Mouse (Mus musculus): Measurements from ENCODE around the gene Gpr84. TPM values are rescaled to one million over a fixed set of nuclear protein-coding genes. Genes with fewer than 3 reads are reported as not detected.

Gpr84 gene
- polyA plus RNA-seq, 1 experiment from 2014 or later, result 0.24 TPM

- Histone ChIP-seq H3K4me3 (replicated peaks; ENCODE audit: low read length) (no peak overlapping the region), H3K9ac (replicated peaks; ENCODE audit: low read depth, low read length) (no peak overlapping the region), H3K4me2 (ENCODE audit: low read length) (no peak overlapping the region), H3K9me3 (ENCODE audit: control insufficient read depth, low read length) (no peaks in the 10 kb centered on the region), H3K4me1 (replicated peaks; ENCODE audit: control insufficient read depth, insufficient read depth, low read length) (peaks cover 52% of the 10 kb centered on the region), H3K27me3 (replicated peaks; ENCODE audit: control insufficient read depth, insufficient read depth, low read length) (no peaks in the 10 kb centered on the region), H3K27ac (ENCODE audit: low read length) (peak overlapping the region; percentile 97), H3K36me3 (ENCODE audit: control insufficient read depth, insufficient read depth) (peaks cover under 1% of the 10 kb centered on the region; the same call in 1 of the 2 replicates)
- peak; percentile 26; the same call in 1 of the 2 replicates for ATAC-seq
- WGBS, result 47% methylated on average over 3 of the region's 3 CpGs
Measured at GRCm38 (mm10) chr15:103298026-103298425, 12.4 kb downstream of the Gpr84 start.

DNA sequence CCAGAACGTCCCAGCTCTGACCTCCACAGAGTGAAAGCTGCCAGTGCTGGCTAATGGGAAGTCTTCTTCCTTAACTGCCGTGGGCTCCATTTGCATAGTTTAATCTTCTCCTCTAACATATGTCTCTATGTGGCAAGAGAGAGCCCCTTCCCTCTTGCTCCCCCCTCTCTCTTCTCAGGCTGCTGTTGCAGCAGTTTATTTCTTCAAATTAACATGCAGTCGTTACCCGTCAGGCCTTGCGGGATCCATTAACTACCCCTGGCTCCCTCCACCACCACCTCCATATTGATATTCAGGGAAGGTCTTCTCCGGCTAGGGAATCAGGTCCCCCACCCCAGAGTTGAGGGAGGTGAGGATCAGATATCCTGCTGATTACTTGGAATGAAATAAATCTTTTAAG lies 13.1 kb downstream of the Gpr84 start:
- H3K4me1 ChIP-seq (replicated peaks; ENCODE audit: control insufficient read depth, insufficient read depth, low read length), result peaks cover 52% of the 10 kb centered on the region
- H3K9ac ChIP-seq (replicated peaks; ENCODE audit: low read depth, low read length), result no peak overlapping the region
- H3K9me3 ChIP-seq (ENCODE audit: control insufficient read depth, low read length), result no peaks in the 10 kb centered on the region
- peak overlapping the region; percentile 97 for H3K27ac ChIP-seq (ENCODE audit: low read length)
- peak; percentile 2; the same call in 1 of the 2 replicates for ATAC-seq
- peaks cover 8% of the 10 kb centered on the region for H3K36me3 ChIP-seq (ENCODE audit: control insufficient read depth, insufficient read depth)
- H3K4me2 ChIP-seq (ENCODE audit: low read length), result no peak overlapping the region
- 27% methylated on average over 6 of the region's 6 CpGs for WGBS
- no peak overlapping the region for H3K4me3 ChIP-seq (replicated peaks; ENCODE audit: low read length)
- no peaks in the 10 kb centered on the region for H3K27me3 ChIP-seq (replicated peaks; ENCODE audit: control insufficient read depth, insufficient read depth, low read length)

DNA sequence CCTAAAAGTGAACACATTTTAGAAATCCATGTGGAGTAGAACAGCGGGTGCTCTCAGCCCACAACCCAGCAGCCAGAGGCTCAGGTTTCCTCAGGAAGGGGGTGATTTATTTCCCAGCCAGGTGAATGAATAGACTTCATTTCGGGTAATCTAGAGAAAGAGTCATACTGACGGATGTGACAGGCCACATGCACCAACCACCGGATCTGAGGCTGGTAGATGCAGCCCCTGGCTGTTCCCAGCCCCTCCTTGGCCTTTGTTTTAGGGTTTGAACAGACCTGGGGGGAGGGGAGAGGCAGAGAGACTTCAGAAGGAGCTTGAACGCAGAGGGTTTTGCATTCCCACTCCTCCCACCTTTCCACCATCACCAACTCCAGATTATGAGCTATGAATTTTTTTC lies 14.6 kb downstream of the Gpr84 start:
- WGBS, result 6% methylated on average over 5 of the region's 5 CpGs
- peaks cover 15% of the 10 kb centered on the region for H3K36me3 ChIP-seq (ENCODE audit: control insufficient read depth, insufficient read depth)
- ATAC-seq, result no peak

GRCm38 (mm10) chr15:103294649-103295048 lies 15.8 kb downstream of the Gpr84 start:
- peaks cover 28% of the 10 kb centered on the region for H3K4me1 ChIP-seq (replicated peaks; ENCODE audit: control insufficient read depth, insufficient read depth, low read length)
- no peak for ATAC-seq
- H3K4me2 ChIP-seq (ENCODE audit: low read length), result no peak overlapping the region
- no peak overlapping the region for H3K9ac ChIP-seq (replicated peaks; ENCODE audit: low read depth, low read length)
- H3K9me3 ChIP-seq (ENCODE audit: control insufficient read depth, low read length), result no peaks in the 10 kb centered on the region
- no peak overlapping the region for H3K27ac ChIP-seq (ENCODE audit: low read length)
- no peaks in the 10 kb centered on the region for H3K27me3 ChIP-seq (replicated peaks; ENCODE audit: control insufficient read depth, insufficient read depth, low read length)
- no peak overlapping the region for H3K4me3 ChIP-seq (replicated peaks; ENCODE audit: low read length)
- peaks cover 15% of the 10 kb centered on the region for H3K36me3 ChIP-seq (ENCODE audit: control insufficient read depth, insufficient read depth)
- 82% methylated on average over 2 of the region's 2 CpGs for WGBS

More for the DNA sequence above, 14.6 kb downstream of the Gpr84 start:
- Histone ChIP-seq H3K27ac (ENCODE audit: low read length) (no peak overlapping the region), H3K9ac (replicated peaks; ENCODE audit: low read depth, low read length) (no peak overlapping the region), H3K4me3 (replicated peaks; ENCODE audit: low read length) (no peak overlapping the region), H3K4me2 (ENCODE audit: low read length) (no peak overlapping the region), H3K27me3 (replicated peaks; ENCODE audit: control insufficient read depth, insufficient read depth, low read length) (no peaks in the 10 kb centered on the region), H3K4me1 (replicated peaks; ENCODE audit: control insufficient read depth, insufficient read depth, low read length) (peaks cover 40% of the 10 kb centered on the region), H3K9me3 (ENCODE audit: control insufficient read depth, low read length) (no peaks in the 10 kb centered on the region)

GRCm38 (mm10) chr15:103293375-103293774 lies 17.0 kb downstream of the Gpr84 start:
- Histone ChIP-seq H3K36me3 (ENCODE audit: control insufficient read depth, insufficient read depth) (peaks cover 15% of the 10 kb centered on the region), H3K27me3 (replicated peaks; ENCODE audit: control insufficient read depth, insufficient read depth, low read length) (no peaks in the 10 kb centered on the region), H3K9me3 (ENCODE audit: control insufficient read depth, low read length) (no peaks in the 10 kb centered on the region), H3K9ac (replicated peaks; ENCODE audit: low read depth, low read length) (no peak overlapping the region), H3K4me2 (ENCODE audit: low read length) (no peak overlapping the region), H3K27ac (ENCODE audit: low read length) (no peak overlapping the region), H3K4me1 (replicated peaks; ENCODE audit: control insufficient read depth, insufficient read depth, low read length) (peaks cover 15% of the 10 kb centered on the region), H3K4me3 (replicated peaks; ENCODE audit: low read length) (no peak overlapping the region)
- WGBS, result 100% methylated on average over 2 of the region's 2 CpGs
- no peak for ATAC-seq

DNA sequence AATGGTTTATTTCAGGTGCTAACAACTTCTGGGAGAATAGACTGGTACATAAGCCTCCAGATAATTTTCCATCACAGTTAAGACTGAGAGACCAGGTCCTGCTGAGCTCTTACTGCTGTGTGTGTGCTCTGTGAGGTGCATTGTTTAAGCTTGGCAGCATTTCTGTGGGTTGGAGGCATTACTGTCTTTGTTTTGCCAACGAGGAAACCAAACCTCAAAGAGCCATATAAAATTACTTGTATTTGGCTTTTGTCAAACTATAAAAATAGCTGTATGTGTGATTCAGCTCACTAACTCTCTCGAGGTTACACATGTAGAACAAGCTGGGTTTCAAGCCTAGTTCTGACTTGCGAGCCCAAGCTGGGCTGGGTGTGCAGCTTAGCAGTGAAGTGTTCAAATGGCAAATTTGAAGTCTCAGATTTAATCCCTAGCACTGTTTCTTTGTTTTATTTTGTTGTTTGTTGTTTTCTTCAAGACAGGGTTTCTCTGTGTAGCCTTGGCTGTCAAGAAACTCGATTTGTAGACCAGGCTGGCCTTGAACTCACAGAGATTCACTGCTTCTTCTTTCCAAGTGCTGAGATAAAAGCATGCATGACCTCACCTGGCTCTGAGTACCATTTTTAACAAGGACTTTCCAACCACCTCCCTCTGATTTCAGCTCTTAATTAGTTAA lies 17.6 kb downstream of the Gpr84 start:
- 60% methylated on average over 4 of the region's 4 CpGs for WGBS
- H3K9ac ChIP-seq (replicated peaks; ENCODE audit: low read depth, low read length), result no peak overlapping the region
- H3K36me3 ChIP-seq (ENCODE audit: control insufficient read depth, insufficient read depth), result peaks cover 15% of the 10 kb centered on the region
- H3K9me3 ChIP-seq (ENCODE audit: control insufficient read depth, low read length), result no peaks in the 10 kb centered on the region
- peaks cover 9% of the 10 kb centered on the region for H3K4me1 ChIP-seq (replicated peaks; ENCODE audit: control insufficient read depth, insufficient read depth, low read length)
- ATAC-seq, result no peak
- H3K4me3 ChIP-seq (replicated peaks; ENCODE audit: low read length), result no peak overlapping the region
- H3K27ac ChIP-seq (ENCODE audit: low read length), result no peak overlapping the region
- H3K27me3 ChIP-seq (replicated peaks; ENCODE audit: control insufficient read depth, insufficient read depth, low read length), result no peaks in the 10 kb centered on the region
- H3K4me2 ChIP-seq (ENCODE audit: low read length), result no peak overlapping the region

DNA sequence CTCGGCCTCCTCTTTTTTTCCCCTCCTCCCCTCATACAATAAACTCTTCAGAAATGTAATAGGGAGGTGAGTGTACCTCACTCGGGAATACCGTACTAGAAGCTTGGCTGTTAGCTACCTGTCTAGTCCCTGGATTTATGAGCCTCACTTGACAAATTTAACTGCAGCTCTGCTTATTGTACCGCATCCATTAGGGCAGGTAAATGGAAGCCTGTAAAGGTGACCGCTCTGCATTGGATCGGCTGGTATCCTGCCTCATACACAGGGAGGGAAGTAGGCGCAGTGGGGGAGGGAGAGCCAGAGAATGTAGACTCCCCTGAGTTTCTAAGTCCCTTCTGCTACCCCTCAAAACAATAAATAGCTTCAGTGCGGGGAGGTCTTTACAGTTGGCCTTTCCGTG lies 19.6 kb downstream of the Gpr84 start:
- Histone ChIP-seq H3K4me2 (ENCODE audit: low read length) (no peak overlapping the region), H3K27ac (ENCODE audit: low read length) (no peak overlapping the region), H3K36me3 (ENCODE audit: control insufficient read depth, insufficient read depth) (peaks cover 15% of the 10 kb centered on the region), H3K4me3 (replicated peaks; ENCODE audit: low read length) (no peak overlapping the region), H3K4me1 (replicated peaks; ENCODE audit: control insufficient read depth, insufficient read depth, low read length) (peaks cover 4% of the 10 kb centered on the region), H3K9ac (replicated peaks; ENCODE audit: low read depth, low read length) (no peak overlapping the region), H3K9me3 (ENCODE audit: control insufficient read depth, low read length) (no peaks in the 10 kb centered on the region), H3K27me3 (replicated peaks; ENCODE audit: control insufficient read depth, insufficient read depth, low read length) (no peaks in the 10 kb centered on the region)
- 97% methylated on average over 9 of the region's 9 CpGs for WGBS
- no peak for ATAC-seq

GRCm38 (mm10) chr15:103290417-103290816 lies 20.0 kb downstream of the Gpr84 start:
- no peaks in the 10 kb centered on the region for H3K9me3 ChIP-seq (ENCODE audit: control insufficient read depth, low read length)
- peaks cover 8% of the 10 kb centered on the region for H3K4me1 ChIP-seq (replicated peaks; ENCODE audit: control insufficient read depth, insufficient read depth, low read length)
- H3K4me2 ChIP-seq (ENCODE audit: low read length), result no peak overlapping the region
- no peak for ATAC-seq
- H3K27me3 ChIP-seq (replicated peaks; ENCODE audit: control insufficient read depth, insufficient read depth, low read length), result no peaks in the 10 kb centered on the region
- peaks cover 15% of the 10 kb centered on the region for H3K36me3 ChIP-seq (ENCODE audit: control insufficient read depth, insufficient read depth)
- no peak overlapping the region for H3K4me3 ChIP-seq (replicated peaks; ENCODE audit: low read length)
- H3K27ac ChIP-seq (ENCODE audit: low read length), result no peak overlapping the region
- no peak overlapping the region for H3K9ac ChIP-seq (replicated peaks; ENCODE audit: low read depth, low read length)
- WGBS, result 82% methylated on average over 6 of the region's 6 CpGs

- 42% methylated on average over 5 of the region's 5 CpGs for WGBS
- H3K9ac ChIP-seq (replicated peaks; ENCODE audit: low read depth, low read length), result no peak overlapping the region; the same call in 1 of the 2 replicates
- H3K4me3 ChIP-seq (replicated peaks; ENCODE audit: low read length), result no peak overlapping the region
- H3K27me3 ChIP-seq (replicated peaks; ENCODE audit: control insufficient read depth, insufficient read depth, low read length), result no peaks in the 10 kb centered on the region
- H3K4me2 ChIP-seq (ENCODE audit: low read length), result no peak overlapping the region
- ATAC-seq, result no peak
- peaks cover 15% of the 10 kb centered on the region for H3K36me3 ChIP-seq (ENCODE audit: control insufficient read depth, insufficient read depth)
- no peaks in the 10 kb centered on the region for H3K9me3 ChIP-seq (ENCODE audit: control insufficient read depth, low read length)
- H3K4me1 ChIP-seq (replicated peaks; ENCODE audit: control insufficient read depth, insufficient read depth, low read length), result peaks cover 13% of the 10 kb centered on the region
- H3K27ac ChIP-seq (ENCODE audit: low read length), result no peak overlapping the region
Measured at GRCm38 (mm10) chr15:103289600-103289999, 20.8 kb downstream of the Gpr84 start.
